Mouse (Mus musculus) hindbrain, embryonic 15.5 days (tissue): ENCODE data around the gene Sec1. TPM values are rescaled to one million over a fixed set of nuclear protein-coding genes. Genes with fewer than 3 reads are reported as not detected.
A peak's percentile ranks its signal among the peaks of the same experiment; 100 is the strongest.
"Not testable (repeated sequence)": the region's sequence is repeated elsewhere in the genome, so short reads cannot be mapped to it uniquely, and the experiment has no call there.

Source experiments
- ATAC-seq: fragments of 200-750 bp; cut with Nextera tagmentation; 2 replicates; pipeline ENCODE4 v1.8.0; 2017; ENCODE audit warnings: low read depth, moderate number of reproducible peaks, moderate TSS enrichment; ENCODE audit not compliant: low FRiP score
- H3K27ac ChIP-seq: fragments of 300-500 bp; sonication (generic); replicated peaks from 2 replicates; pipeline ENCODE4 v1.5.1; 2015; ENCODE audit warnings: mild to moderate bottlenecking, inconsistent platforms
- H3K27me3 ChIP-seq: fragments of 300-500 bp; sonication (generic); 2 replicates; pipeline ENCODE4 v1.6.1; 2015; ENCODE audit warnings: control low read depth, inconsistent platforms
- H3K36me3 ChIP-seq: fragments of 300-500 bp; sonication (generic); 2 replicates; pipeline ENCODE4 v1.6.1; 2015; ENCODE audit warnings: control low read depth, inconsistent platforms
- H3K4me1 ChIP-seq: fragments of 300-500 bp; sonication (generic); replicated peaks from 2 replicates; pipeline ENCODE4 v1.6.1; 2015; ENCODE audit warnings: control low read depth, inconsistent platforms
- H3K4me2 ChIP-seq: fragments of 300-500 bp; sonication (generic); 2 replicates; pipeline ENCODE4 v1.6.1; 2015; ENCODE audit warnings: moderate library complexity, mild to moderate bottlenecking, inconsistent platforms
- H3K4me3 ChIP-seq: fragments of 300-500 bp; sonication (generic); 2 replicates; pipeline ENCODE4 v1.5.1; 2015; ENCODE audit warnings: mild to moderate bottlenecking, inconsistent platforms
- H3K9ac ChIP-seq: fragments of 300-500 bp; sonication (generic); 2 replicates; pipeline ENCODE4 v1.6.1; 2015; ENCODE audit warnings: inconsistent platforms
- H3K9me3 ChIP-seq: fragments of 300-500 bp; sonication (generic); 2 replicates; pipeline ENCODE4 v1.6.1; 2016; ENCODE audit warnings: control low read depth, inconsistent platforms
- WGBS: fragments of 180-500 bp; shearing (Covaris S2); methylation state at CpG from one replicate; pipeline ENCODE4 v1.1.7; 2015; 5-methylcytosine and 5-hydroxymethylcytosine counted together
- polyA plus RNA-seq: library from polyadenylated mRNA; unstranded; fragments of >200 nt; fragmentation: Nextera tagmentation; extraction: Ambion mirVana; gene quantifications from 2 replicates; pipeline ENCODE4 v1.2.1, GENCODE M21; 2015

Gene Sec1
- polyA plus RNA-seq, 1 experiment from 2014 or later = 0.35 TPM

DNA sequence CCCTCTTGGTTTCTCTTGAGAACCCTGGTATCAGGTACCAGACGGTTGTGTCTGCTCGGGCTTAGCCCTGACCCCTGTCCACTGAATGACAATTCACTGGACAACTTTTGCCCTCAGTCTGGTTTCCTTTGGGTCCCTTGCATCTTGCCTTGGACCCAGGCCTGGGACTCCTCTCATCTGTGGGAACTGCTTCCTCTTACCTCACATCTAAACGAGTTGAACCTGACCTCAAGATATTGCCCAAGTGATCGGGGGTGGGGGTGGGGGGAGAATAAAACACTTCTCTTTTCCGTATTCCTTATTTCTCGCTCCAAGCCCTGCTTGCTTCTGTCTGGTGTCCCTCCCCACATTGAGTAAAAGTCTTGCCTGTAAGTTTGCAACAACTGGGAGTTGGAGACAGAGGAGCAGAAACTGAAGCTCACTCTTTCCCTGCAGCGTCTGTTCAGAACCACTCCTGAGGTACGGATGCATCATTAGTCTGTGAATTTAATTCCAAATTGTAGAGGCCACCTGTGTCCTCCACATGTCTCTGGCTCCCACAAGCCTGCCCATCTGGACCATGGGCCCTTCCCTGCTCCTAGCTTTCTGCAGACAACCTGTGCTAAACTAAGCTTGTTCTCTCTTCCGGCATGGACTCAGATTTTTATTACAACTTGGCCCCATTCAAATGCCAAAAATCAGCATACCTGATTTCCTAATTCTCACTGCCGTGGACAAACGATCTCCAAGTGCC is 33.3 kb downstream of the Sec1 start:
- H3K9ac ChIP-seq = no peak overlapping the region
- WGBS = 85% methylated on average over 11 of the region's 11 CpGs
- ATAC-seq = no peak

DNA sequence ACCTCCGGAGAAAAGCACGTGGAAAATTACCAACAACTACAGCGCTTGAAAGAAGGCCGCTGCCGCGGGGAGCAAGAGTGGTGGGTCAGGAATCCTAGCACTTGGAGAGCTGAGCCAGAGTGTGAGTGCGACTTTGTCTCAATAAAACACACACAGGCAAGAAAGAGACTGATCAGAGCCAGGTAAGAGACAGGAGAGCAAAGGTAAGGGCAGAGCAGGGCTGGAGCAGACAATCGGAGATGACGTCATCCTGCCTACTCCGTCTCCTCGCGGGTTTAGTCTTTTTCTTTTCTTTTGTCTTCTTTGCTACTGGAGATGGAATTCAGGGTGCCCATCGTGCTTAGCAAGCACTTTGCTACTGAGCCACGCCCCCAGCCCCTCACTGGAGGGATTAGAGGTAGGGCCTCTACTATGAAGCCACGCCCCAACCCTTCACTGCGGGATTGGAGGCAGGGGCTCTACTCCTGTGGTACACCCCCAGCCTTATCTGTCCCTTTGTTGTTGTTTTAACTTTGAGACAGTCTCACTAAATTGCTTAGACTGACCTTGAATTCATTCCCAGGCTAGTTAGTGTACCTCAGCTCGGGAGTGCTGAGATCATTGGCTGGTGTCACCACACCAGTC is 39.7 kb downstream of the Sec1 start:
- Histone ChIP-seq H3K9me3 (no peaks in the 10 kb centered on the region), H3K9ac (no peak overlapping the region), H3K27me3 (no peaks in the 10 kb centered on the region), H3K4me1 (peaks cover 5% of the 10 kb centered on the region; the same call in 1 of the 2 replicates), H3K4me2 (peak overlapping the region; percentile 35), H3K27ac (no peak overlapping the region), H3K4me3 (0 out of 2 replicates have a peak overlapping the region, but pooled peaks have one; percentile 4), H3K36me3 (no peaks in the 10 kb centered on the region)
- ATAC-seq = peak; percentile 56
- WGBS = 29% methylated on average over 17 of the region's 17 CpGs

More for the DNA sequence above, 33.3 kb downstream of the Sec1 start:
- no peaks in the 10 kb centered on the region for H3K9me3 ChIP-seq
- no peak overlapping the region for H3K27ac ChIP-seq
- no peaks in the 10 kb centered on the region for H3K36me3 ChIP-seq
- H3K4me2 ChIP-seq = no peak overlapping the region
- no peak overlapping the region for H3K4me3 ChIP-seq
- H3K27me3 ChIP-seq = no peaks in the 10 kb centered on the region
- H3K4me1 ChIP-seq = no peaks in the 10 kb centered on the region

DNA sequence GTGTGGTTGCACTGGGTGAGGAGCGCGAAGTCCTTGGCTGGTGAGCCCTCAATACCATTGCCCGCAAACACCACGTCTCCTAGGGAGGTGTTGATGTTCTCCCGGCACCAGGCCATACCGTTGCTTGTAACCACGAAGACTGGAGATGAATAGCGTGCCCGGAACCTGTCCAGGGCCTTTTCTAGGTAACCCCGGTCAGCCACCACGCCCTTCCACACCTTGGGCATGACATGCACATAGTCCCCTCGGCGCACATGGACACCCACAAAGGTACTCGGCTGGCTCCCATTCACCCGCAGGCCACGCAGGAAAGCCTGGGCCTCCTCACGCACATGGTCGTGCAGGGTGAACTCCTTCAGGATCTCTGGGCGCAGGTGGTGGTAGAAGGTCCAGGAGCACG is 43.7 kb downstream of the Sec1 start:
- H3K36me3 ChIP-seq, ATAC-seq, H3K9ac ChIP-seq, H3K9me3 ChIP-seq, H3K27ac ChIP-seq, H3K4me2 ChIP-seq, H3K27me3 ChIP-seq, H3K4me1 ChIP-seq, H3K4me3 ChIP-seq: not testable (repeated sequence)
- 93% methylated on average over 20 of the region's 20 CpGs for WGBS

DNA sequence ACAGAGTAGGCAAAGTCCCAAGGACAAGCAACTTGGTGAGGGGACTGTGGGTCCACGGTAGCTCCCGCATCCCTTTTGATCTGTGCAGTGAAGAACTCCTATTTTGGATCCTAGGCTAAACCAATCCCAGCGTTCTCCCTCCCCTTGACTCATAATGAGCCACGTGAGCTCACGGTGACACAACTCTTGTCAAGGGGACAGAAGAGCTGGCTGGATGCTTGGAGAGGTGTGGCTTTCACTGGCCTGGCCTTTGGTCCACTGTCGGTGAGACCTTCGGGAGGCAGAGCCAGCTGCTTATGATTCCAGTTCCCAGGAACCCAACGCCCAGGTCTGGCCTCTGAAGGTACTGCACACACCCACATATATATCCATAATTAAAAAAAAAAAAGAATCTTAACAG is 44.9 kb downstream of the Sec1 start:
- Histone ChIP-seq H3K4me1 (peaks cover 9% of the 10 kb centered on the region), H3K4me3 (no peak overlapping the region), H3K4me2 (no peak overlapping the region), H3K9ac (no peak overlapping the region), H3K27me3 (no peaks in the 10 kb centered on the region), H3K9me3 (no peaks in the 10 kb centered on the region), H3K27ac (no peak overlapping the region), H3K36me3 (no peaks in the 10 kb centered on the region)
- ATAC-seq = no peak
- 82% methylated on average over 8 of the region's 8 CpGs for WGBS

DNA sequence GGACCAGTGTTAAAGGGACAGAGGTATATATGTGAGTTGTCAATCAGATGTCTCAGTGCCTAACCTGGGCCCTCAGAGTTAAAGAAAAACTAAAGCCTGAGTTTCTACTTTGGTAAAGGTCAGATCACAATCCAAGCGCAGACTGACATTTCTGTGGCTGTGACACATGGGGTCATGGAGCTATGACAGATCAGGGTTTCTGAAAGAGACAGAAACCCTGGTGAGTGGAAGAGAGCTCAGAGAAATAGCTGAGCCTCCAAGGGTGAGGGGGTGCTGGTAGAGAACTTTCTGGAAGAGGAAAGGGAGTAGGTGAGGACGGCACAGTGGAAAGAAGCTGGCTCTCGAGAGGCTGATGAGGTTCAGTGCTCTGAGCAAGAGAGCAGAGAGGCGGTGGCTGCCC is 47.5 kb downstream of the Sec1 start:
- no peaks in the 10 kb centered on the region for H3K36me3 ChIP-seq
- no peak overlapping the region for H3K4me2 ChIP-seq
- peaks cover 28% of the 10 kb centered on the region for H3K4me1 ChIP-seq
- H3K27me3 ChIP-seq = no peaks in the 10 kb centered on the region
- no peak for ATAC-seq
- no peak overlapping the region for H3K27ac ChIP-seq
- H3K9ac ChIP-seq = no peak overlapping the region
- WGBS = 88% methylated on average over 4 of the region's 4 CpGs
- no peak overlapping the region for H3K4me3 ChIP-seq
- no peaks in the 10 kb centered on the region for H3K9me3 ChIP-seq

DNA sequence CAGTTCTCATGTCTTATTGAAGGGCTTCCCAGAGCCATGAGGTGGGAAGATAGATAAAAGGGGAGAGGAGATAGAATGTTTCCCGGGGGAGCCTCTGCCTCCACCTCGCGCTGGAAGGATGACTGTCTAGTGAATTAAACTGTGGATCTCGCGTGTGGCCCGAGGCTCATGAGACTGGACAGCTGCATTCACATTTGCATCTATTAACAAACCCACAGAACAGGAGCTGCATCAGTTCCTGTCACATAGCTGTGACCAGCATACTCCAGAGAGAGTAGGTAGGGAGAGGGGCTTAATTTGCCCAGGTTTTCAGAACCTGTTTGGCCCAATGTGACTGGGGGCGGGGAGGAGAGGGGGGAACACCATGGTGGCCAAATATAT is 48.6 kb downstream of the Sec1 start:
- Histone ChIP-seq H3K4me3 (no peak overlapping the region), H3K27me3 (no peaks in the 10 kb centered on the region), H3K4me2 (no peak overlapping the region), H3K4me1 (peaks cover 31% of the 10 kb centered on the region), H3K36me3 (no peaks in the 10 kb centered on the region), H3K27ac (no peak overlapping the region), H3K9me3 (no peaks in the 10 kb centered on the region), H3K9ac (no peak overlapping the region)
- WGBS = 64% methylated on average over 7 of the region's 7 CpGs
- ATAC-seq = no peak

DNA sequence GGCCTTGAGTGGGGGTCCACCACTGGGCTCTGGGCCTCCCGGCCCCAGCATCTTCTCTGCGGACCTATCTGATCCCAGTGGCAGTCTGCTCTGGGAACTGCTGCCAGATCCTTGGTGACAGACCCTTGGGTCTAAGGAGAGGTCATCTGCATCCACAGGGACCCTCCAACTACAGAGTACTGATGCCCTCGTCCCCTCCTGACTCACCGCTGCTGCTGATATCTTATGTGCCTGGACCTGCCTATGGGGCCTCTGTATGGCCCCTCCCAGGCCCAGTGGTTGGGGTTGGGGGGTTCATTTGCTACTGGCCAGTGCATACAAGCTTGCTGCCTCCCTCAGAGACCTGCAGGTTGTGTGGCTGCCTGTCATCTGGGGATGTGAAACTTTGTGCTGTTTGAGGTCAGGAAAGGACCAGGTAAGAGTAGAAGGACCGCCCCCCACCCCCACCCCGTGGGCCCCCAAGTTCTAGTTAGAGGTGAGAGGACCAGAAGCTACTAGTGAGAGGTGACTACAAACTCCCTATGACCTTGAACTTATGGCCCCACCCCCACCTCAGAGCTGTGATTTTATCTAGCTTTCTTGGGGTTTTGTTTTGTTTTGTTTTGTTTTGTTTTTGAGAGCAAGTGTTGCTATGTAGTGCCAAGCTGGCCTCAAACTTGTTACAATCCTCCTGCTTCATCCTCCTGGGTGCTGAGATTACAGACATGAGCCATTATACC is 49.2 kb downstream of the Sec1 start:
- 71% methylated on average over 6 of the region's 6 CpGs for WGBS

DNA sequence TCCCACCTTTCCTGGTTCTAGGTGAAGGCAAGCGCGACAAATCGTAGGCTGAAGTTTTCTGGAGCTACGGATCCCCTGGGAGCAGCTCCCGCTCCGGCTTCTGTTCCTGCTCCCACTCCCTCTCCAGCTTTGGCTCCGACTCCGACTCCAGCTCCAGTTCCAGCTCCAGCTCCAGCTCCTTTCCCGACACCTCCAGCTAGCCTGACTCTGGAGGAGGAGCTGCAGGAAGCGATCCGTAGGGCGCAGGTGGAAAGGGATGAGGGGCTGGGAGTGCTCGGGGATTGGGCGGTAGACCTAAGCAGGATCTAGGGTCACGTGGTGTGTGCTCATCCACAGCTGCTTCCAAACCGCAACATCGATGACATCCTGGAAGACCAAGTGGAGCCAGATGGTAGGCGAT is 50.0 kb downstream of the Sec1 start:
- WGBS = 3% methylated on average over 18 of the region's 18 CpGs
- Histone ChIP-seq H3K4me3 (peak overlapping the region; percentile 49), H3K9ac (peak overlapping the region; percentile 37), H3K27ac (peak overlapping the region; percentile 90), H3K9me3 (no peaks in the 10 kb centered on the region), H3K27me3 (no peaks in the 10 kb centered on the region), H3K36me3 (no peaks in the 10 kb centered on the region), H3K4me1 (peaks cover 31% of the 10 kb centered on the region), H3K4me2 (peak overlapping the region; percentile 82)
- ATAC-seq = peak; percentile 16

More for the DNA sequence above, 49.2 kb downstream of the Sec1 start:
- Histone ChIP-seq H3K36me3 (no peaks in the 10 kb centered on the region), H3K4me2 (peak overlapping the region; percentile 82), H3K4me3 (peak overlapping the region; percentile 49), H3K9ac (peak overlapping the region; percentile 37; the same call in 1 of the 2 replicates), H3K27me3 (no peaks in the 10 kb centered on the region), H3K4me1 (peaks cover 31% of the 10 kb centered on the region), H3K9me3 (no peaks in the 10 kb centered on the region), H3K27ac (peak overlapping the region; percentile 90)
- ATAC-seq = no peak

DNA sequence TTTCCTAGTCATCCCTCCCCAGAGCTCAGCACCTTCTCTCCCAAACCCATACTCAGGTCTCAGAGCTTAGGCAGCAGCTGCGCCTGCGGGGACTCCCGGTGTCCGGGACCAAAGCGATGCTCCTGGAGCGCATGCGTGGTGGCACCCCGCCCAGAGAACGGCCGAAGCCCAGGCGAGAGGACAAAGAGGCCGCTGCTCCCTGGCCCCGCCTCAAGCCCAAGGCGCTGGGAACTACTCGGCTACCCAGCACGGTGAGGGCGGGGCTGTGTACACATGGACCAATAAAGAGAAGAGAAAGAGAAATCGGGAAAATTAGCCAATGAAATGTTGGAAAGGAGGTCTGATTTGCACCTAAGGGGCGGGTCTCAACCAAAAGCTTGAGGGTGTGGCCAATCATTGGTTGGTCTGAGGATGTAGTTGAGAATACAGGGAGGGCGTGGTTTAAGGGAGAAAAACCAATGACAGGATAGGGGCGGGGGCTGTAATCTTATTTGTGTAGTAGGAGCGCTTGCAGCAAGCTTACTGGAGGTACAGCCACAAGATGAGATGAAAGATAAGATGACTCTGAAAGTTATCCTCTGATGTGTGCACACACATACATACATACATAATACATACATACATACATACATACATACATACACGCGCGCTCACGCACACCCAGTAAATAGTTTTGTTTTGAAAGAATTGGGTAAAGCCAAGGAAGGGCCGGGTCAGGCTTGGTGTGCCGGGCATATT is 50.6 kb downstream of the Sec1 start:
- no peaks in the 10 kb centered on the region for H3K36me3 ChIP-seq
- H3K27me3 ChIP-seq = no peaks in the 10 kb centered on the region
- H3K9me3 ChIP-seq = no peaks in the 10 kb centered on the region
- WGBS = 2% methylated on average over 28 of the region's 28 CpGs
- peak overlapping the region; percentile 49 for H3K4me3 ChIP-seq
- ATAC-seq = peak; percentile 95
- peak overlapping the region; percentile 82 for H3K4me2 ChIP-seq
- H3K27ac ChIP-seq = peak overlapping the region; percentile 90
- H3K4me1 ChIP-seq = peaks cover 31% of the 10 kb centered on the region
- H3K9ac ChIP-seq = peak overlapping the region; percentile 74

DNA sequence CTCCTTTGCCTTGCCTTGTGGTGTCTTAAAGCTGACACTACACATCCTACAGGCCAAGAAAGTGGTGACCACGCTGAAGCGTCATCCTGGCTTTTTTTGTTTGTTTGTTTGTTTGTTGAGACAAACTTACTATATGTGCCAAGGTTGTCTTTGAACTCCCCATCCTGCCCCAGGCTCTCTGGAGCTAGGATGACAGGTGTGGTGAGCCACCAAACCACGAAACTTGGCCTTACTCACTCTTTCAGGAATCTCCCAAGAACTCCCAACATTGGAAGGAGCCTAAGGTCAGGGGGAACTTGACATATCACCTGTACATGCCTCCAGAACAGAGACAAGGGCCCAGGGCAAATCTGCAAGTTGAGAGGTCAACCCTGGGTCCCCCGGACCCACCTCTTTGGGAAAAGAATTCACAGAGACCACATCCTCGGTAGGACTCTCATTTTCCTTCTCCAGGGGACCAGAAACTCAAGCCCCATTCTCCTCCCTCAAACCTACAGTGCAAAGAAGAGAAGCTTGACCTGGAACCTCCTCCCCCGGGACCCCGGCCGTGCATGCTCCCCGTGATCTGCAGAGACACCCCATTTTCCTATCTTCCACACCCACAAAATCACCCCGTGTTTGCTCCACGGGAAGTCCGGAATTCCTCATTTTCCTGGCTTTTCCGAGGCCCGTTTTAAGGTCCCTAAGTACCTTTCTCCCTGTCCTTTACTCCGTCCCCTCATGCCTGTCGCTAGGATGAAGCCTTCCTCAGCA is 51.5 kb downstream of the Sec1 start:
- peak overlapping the region; percentile 74 for H3K9ac ChIP-seq
- WGBS = 36% methylated on average over 16 of the region's 16 CpGs
- peaks cover 38% of the 10 kb centered on the region for H3K4me1 ChIP-seq
- H3K27ac ChIP-seq = peak overlapping the region; percentile 90
- no peaks in the 10 kb centered on the region for H3K27me3 ChIP-seq
- H3K4me3 ChIP-seq = peak overlapping the region; percentile 49
- peak overlapping the region; percentile 82 for H3K4me2 ChIP-seq
- ATAC-seq = no peak
- no peaks in the 10 kb centered on the region for H3K36me3 ChIP-seq
- no peaks in the 10 kb centered on the region for H3K9me3 ChIP-seq

DNA sequence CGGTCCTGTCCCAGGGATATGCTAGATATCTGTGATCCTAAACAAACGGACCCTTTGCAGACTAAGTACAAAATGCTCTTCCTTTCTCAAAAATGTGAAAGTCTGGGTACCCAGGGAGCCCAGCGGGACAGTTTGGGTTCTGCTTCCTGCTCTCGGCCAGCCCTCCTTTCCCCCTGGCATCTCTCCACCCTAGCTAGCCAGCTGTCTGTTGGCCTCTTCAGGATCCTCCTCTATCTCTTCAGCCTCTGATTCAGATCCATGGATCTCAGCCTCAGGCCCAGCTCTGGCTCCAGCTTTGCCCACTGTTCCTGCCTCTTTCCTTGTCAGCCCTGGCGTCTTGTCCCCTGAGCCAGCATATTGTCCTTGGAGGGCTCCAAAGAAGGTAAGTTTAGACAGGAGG is 52.1 kb downstream of the Sec1 start:
- Histone ChIP-seq H3K9ac (no peak overlapping the region), H3K4me2 (peak overlapping the region; percentile 82; the same call in 1 of the 2 replicates), H3K9me3 (no peaks in the 10 kb centered on the region), H3K36me3 (no peaks in the 10 kb centered on the region), H3K27ac (no peak overlapping the region), H3K27me3 (no peaks in the 10 kb centered on the region), H3K4me3 (no peak overlapping the region), H3K4me1 (peaks cover 39% of the 10 kb centered on the region)
- no peak for ATAC-seq
- 77% methylated on average over 5 of the region's 5 CpGs for WGBS
